Mouse (Mus musculus): Measurements from ENCODE around the gene Ppp6r1. TPM values are rescaled to one million over a fixed set of nuclear protein-coding genes. Genes with fewer than 3 reads are reported as not detected.
A peak's percentile ranks its signal among the peaks of the same experiment; 100 is the strongest.

Gene Ppp6r1
- polyA plus RNA-seq, 1 experiment from 2014 or later: 12.4 TPM

- no peak overlapping the region for H3K4me2 ChIP-seq
Observed at GRCm38 (mm10) chr7:4655916-4656315, 2.9 kb downstream of the Ppp6r1 start.

GRCm38 (mm10) chr7:4655393-4655792 is 3.4 kb downstream of the Ppp6r1 start:
- peak overlapping the region; percentile 19; the same call in 1 of the 2 replicates for H3K9ac ChIP-seq
- no peaks in the 10 kb centered on the region for H3K9me3 ChIP-seq
- peaks cover 68% of the 10 kb centered on the region for H3K4me1 ChIP-seq (replicated peaks)
- H3K36me3 ChIP-seq: peaks cover 18% of the 10 kb centered on the region; the same call in 1 of the 2 replicates
- no peak for ATAC-seq (ENCODE audit: low FRiP score)
- WGBS: 90% methylated on average over 4 of the region's 4 CpGs
- H3K27me3 ChIP-seq: no peaks in the 10 kb centered on the region
- H3K27ac ChIP-seq: no peak overlapping the region
- H3K4me3 ChIP-seq: no peak overlapping the region
- no peak overlapping the region for H3K4me2 ChIP-seq

More at GRCm38 (mm10) chr7:4655916-4656315, 2.9 kb downstream of the Ppp6r1 start:
- Histone ChIP-seq H3K27me3 (no peaks in the 10 kb centered on the region), H3K4me3 (no peak overlapping the region), H3K9me3 (no peaks in the 10 kb centered on the region), H3K36me3 (peaks cover 21% of the 10 kb centered on the region; the same call in 1 of the 2 replicates), H3K9ac (peak overlapping the region; percentile 19; the same call in 1 of the 2 replicates), H3K27ac (no peak overlapping the region), H3K4me1 (replicated peaks) (peaks cover 72% of the 10 kb centered on the region)
- 91% methylated on average over 1 of the region's 1 CpGs for WGBS
- ATAC-seq (ENCODE audit: low FRiP score): no peak

- no peak overlapping the region for H3K4me2 ChIP-seq
- H3K4me1 ChIP-seq (replicated peaks): peaks cover 60% of the 10 kb centered on the region
- no peaks in the 10 kb centered on the region for H3K9me3 ChIP-seq
- no peak overlapping the region for H3K27ac ChIP-seq
- whole genome bisulfite sequencing: 89% methylated on average over 2 of the region's 2 CpGs
- no peak overlapping the region for H3K4me3 ChIP-seq
- peaks cover 18% of the 10 kb centered on the region; the same call in 1 of the 2 replicates for H3K36me3 ChIP-seq
- H3K9ac ChIP-seq: 0 out of 2 replicates have a peak overlapping the region, but pooled peaks have one; percentile 35
- no peak for ATAC-seq (ENCODE audit: low FRiP score)
- H3K27me3 ChIP-seq: no peaks in the 10 kb centered on the region
Observed at GRCm38 (mm10) chr7:4654221-4654620, 4.6 kb downstream of the Ppp6r1 start.

- no peaks in the 10 kb centered on the region for H3K27me3 ChIP-seq
- H3K4me1 ChIP-seq (replicated peaks): peaks cover 60% of the 10 kb centered on the region
- H3K4me2 ChIP-seq: no peak overlapping the region
- no peak for ATAC-seq (ENCODE audit: low FRiP score)
- H3K9ac ChIP-seq: 0 out of 2 replicates have a peak overlapping the region, but pooled peaks have one; percentile 35
- WGBS: 91% methylated on average over 7 of the region's 7 CpGs
- no peak overlapping the region for H3K27ac ChIP-seq
- no peaks in the 10 kb centered on the region for H3K9me3 ChIP-seq
- peaks cover 18% of the 10 kb centered on the region; the same call in 1 of the 2 replicates for H3K36me3 ChIP-seq
- H3K4me3 ChIP-seq: no peak overlapping the region
Observed at GRCm38 (mm10) chr7:4653780-4654179, 5.0 kb downstream of the Ppp6r1 start.

GRCm38 (mm10) chr7:4653351-4653750 is 5.5 kb downstream of the Ppp6r1 start:
- peaks cover 18% of the 10 kb centered on the region; the same call in 1 of the 2 replicates for H3K36me3 ChIP-seq
- no peaks in the 10 kb centered on the region for H3K27me3 ChIP-seq
- no peak overlapping the region for H3K9ac ChIP-seq
- no peak overlapping the region for H3K4me3 ChIP-seq
- WGBS: 91% methylated on average over 5 of the region's 5 CpGs
- no peaks in the 10 kb centered on the region for H3K9me3 ChIP-seq
- peaks cover 60% of the 10 kb centered on the region for H3K4me1 ChIP-seq (replicated peaks)
- H3K27ac ChIP-seq: no peak overlapping the region
- H3K4me2 ChIP-seq: no peak overlapping the region
- no peak for ATAC-seq (ENCODE audit: low FRiP score)

- Histone ChIP-seq H3K9me3 (no peaks in the 10 kb centered on the region), H3K4me3 (no peak overlapping the region), H3K27ac (no peak overlapping the region), H3K27me3 (no peaks in the 10 kb centered on the region), H3K36me3 (peaks cover 18% of the 10 kb centered on the region; the same call in 1 of the 2 replicates), H3K4me2 (no peak overlapping the region), H3K9ac (no peak overlapping the region), H3K4me1 (replicated peaks) (peaks cover 56% of the 10 kb centered on the region)
- no peak for ATAC-seq (ENCODE audit: low FRiP score)
- WGBS: 97% methylated on average over 5 of the region's 5 CpGs
Observed at GRCm38 (mm10) chr7:4652726-4653125, 6.1 kb downstream of the Ppp6r1 start.

GRCm38 (mm10) chr7:4651581-4651980 is 7.2 kb downstream of the Ppp6r1 start:
- no peak for ATAC-seq (ENCODE audit: low FRiP score)
- peaks cover 25% of the 10 kb centered on the region for H3K36me3 ChIP-seq
- no peak overlapping the region for H3K4me2 ChIP-seq
- H3K27ac ChIP-seq: no peak overlapping the region
- H3K4me1 ChIP-seq (replicated peaks): peaks cover 44% of the 10 kb centered on the region
- no peaks in the 10 kb centered on the region for H3K9me3 ChIP-seq
- no peak overlapping the region for H3K4me3 ChIP-seq
- WGBS: 81% methylated on average over 8 of the region's 8 CpGs
- 0 out of 2 replicates have a peak overlapping the region, but pooled peaks have one; percentile 29 for H3K9ac ChIP-seq
- no peaks in the 10 kb centered on the region for H3K27me3 ChIP-seq

- Histone ChIP-seq H3K27ac (no peak overlapping the region), H3K36me3 (peaks cover 56% of the 10 kb centered on the region), H3K9ac (no peak overlapping the region), H3K4me3 (no peak overlapping the region), H3K4me1 (replicated peaks) (peaks cover 16% of the 10 kb centered on the region), H3K9me3 (no peaks in the 10 kb centered on the region), H3K27me3 (no peaks in the 10 kb centered on the region), H3K4me2 (no peak overlapping the region)
- no peak for ATAC-seq (ENCODE audit: low FRiP score)
- 89% methylated on average over 2 of the region's 2 CpGs for WGBS
Observed at GRCm38 (mm10) chr7:4647992-4648391, 10.8 kb downstream of the Ppp6r1 start.

- H3K4me2 ChIP-seq: no peak overlapping the region
- no peaks in the 10 kb centered on the region for H3K27me3 ChIP-seq
- 79% methylated on average over 6 of the region's 6 CpGs for WGBS
- peak; percentile 54; the same call in 1 of the 2 replicates for ATAC-seq (ENCODE audit: low FRiP score)
- H3K9me3 ChIP-seq: no peaks in the 10 kb centered on the region
- H3K36me3 ChIP-seq: peaks cover 57% of the 10 kb centered on the region
- no peak overlapping the region for H3K9ac ChIP-seq
- H3K4me3 ChIP-seq: no peak overlapping the region
- peaks cover 10% of the 10 kb centered on the region; the same call in 1 of the 2 replicates for H3K4me1 ChIP-seq (replicated peaks)
- H3K27ac ChIP-seq: no peak overlapping the region
Observed at GRCm38 (mm10) chr7:4647291-4647690, 11.5 kb downstream of the Ppp6r1 start.

GRCm38 (mm10) chr7:4646806-4647205 is 12.0 kb downstream of the Ppp6r1 start:
- Histone ChIP-seq H3K9ac (no peak overlapping the region), H3K27me3 (no peaks in the 10 kb centered on the region), H3K4me2 (no peak overlapping the region), H3K4me1 (replicated peaks) (peaks cover 6% of the 10 kb centered on the region; the same call in 1 of the 2 replicates), H3K27ac (no peak overlapping the region), H3K4me3 (no peak overlapping the region), H3K9me3 (no peaks in the 10 kb centered on the region), H3K36me3 (peaks cover 62% of the 10 kb centered on the region)
- WGBS: 87% methylated on average over 3 of the region's 3 CpGs
- ATAC-seq (ENCODE audit: low FRiP score): no peak

- no peaks in the 10 kb centered on the region for H3K9me3 ChIP-seq
- WGBS: 95% methylated on average over 6 of the region's 6 CpGs
- no peak overlapping the region for H3K4me2 ChIP-seq
- H3K27me3 ChIP-seq: no peaks in the 10 kb centered on the region
- no peak for ATAC-seq (ENCODE audit: low FRiP score)
- H3K4me3 ChIP-seq: no peak overlapping the region
- H3K9ac ChIP-seq: no peak overlapping the region
- no peak overlapping the region for H3K27ac ChIP-seq
- H3K4me1 ChIP-seq (replicated peaks): no peaks in the 10 kb centered on the region
- peaks cover 91% of the 10 kb centered on the region for H3K36me3 ChIP-seq
Observed at GRCm38 (mm10) chr7:4643225-4643624, 15.6 kb downstream of the Ppp6r1 start.

- Histone ChIP-seq H3K36me3 (peaks cover 99% of the 10 kb centered on the region), H3K4me3 (no peak overlapping the region), H3K27ac (no peak overlapping the region), H3K27me3 (no peaks in the 10 kb centered on the region), H3K9ac (no peak overlapping the region), H3K4me1 (replicated peaks) (no peaks in the 10 kb centered on the region), H3K9me3 (no peaks in the 10 kb centered on the region), H3K4me2 (no peak overlapping the region)
- ATAC-seq (ENCODE audit: low FRiP score): no peak
- WGBS: 93% methylated on average over 7 of the region's 7 CpGs
Observed at GRCm38 (mm10) chr7:4641956-4642355, 16.9 kb downstream of the Ppp6r1 start.

- Histone ChIP-seq H3K9me3 (no peaks in the 10 kb centered on the region), H3K4me3 (no peak overlapping the region), H3K36me3 (peaks cover 98% of the 10 kb centered on the region), H3K4me2 (no peak overlapping the region), H3K27ac (no peak overlapping the region), H3K9ac (no peak overlapping the region), H3K4me1 (replicated peaks) (no peaks in the 10 kb centered on the region), H3K27me3 (no peaks in the 10 kb centered on the region)
- no peak for ATAC-seq (ENCODE audit: low FRiP score)
- WGBS: 82% methylated on average over 11 of the region's 11 CpGs
Observed at GRCm38 (mm10) chr7:4641155-4641554, 17.7 kb downstream of the Ppp6r1 start.
